Mouse (Mus musculus) hindbrain, embryonic 13.5 days (tissue): ENCODE results near the gene Csk. TPM values are rescaled to one million over a fixed set of nuclear protein-coding genes. Genes with fewer than 3 reads are reported as not detected.

Experiments
- ATAC-seq: fragments of 200-750 bp; cut with Nextera tagmentation; 2 replicates; pipeline ENCODE4 v1.8.0; 2017; ENCODE audit warnings: moderate TSS enrichment; ENCODE audit not compliant: low FRiP score
- H3K27ac ChIP-seq: fragments of 300-500 bp; sonication (generic); 2 replicates; pipeline ENCODE4 v1.5.1; 2015; ENCODE audit warnings: inconsistent platforms, mild to moderate bottlenecking, moderate library complexity
- H3K27me3 ChIP-seq: fragments of 300-500 bp; sonication (generic); 2 replicates; pipeline ENCODE4 v1.6.1; 2015; ENCODE audit warnings: mild to moderate bottlenecking, inconsistent platforms
- H3K36me3 ChIP-seq: fragments of 300-500 bp; sonication (generic); 2 replicates; pipeline ENCODE4 v1.6.1; 2015; ENCODE audit warnings: mild to moderate bottlenecking, inconsistent platforms
- H3K4me1 ChIP-seq: fragments of 300-500 bp; sonication (generic); replicated peaks from 2 replicates; pipeline ENCODE4 v1.6.1; 2015; ENCODE audit warnings: inconsistent platforms
- H3K4me2 ChIP-seq: fragments of 300-500 bp; sonication (generic); 2 replicates; pipeline ENCODE4 v1.6.1; 2015; ENCODE audit warnings: inconsistent platforms, mild to moderate bottlenecking, moderate library complexity
- H3K4me3 ChIP-seq: fragments of 300-500 bp; sonication (generic); 2 replicates; pipeline ENCODE4 v1.5.1; 2015; ENCODE audit warnings: mild to moderate bottlenecking, inconsistent platforms
- H3K9ac ChIP-seq: fragments of 300-500 bp; sonication (generic); 2 replicates; pipeline ENCODE4 v1.6.1; 2015; ENCODE audit warnings: mild to moderate bottlenecking, inconsistent platforms
- H3K9me3 ChIP-seq: fragments of 300-500 bp; sonication (generic); 2 replicates; pipeline ENCODE4 v1.6.1; 2016; ENCODE audit warnings: inconsistent platforms
- WGBS: fragments of 180-500 bp; shearing (Covaris S2); methylation state at CpG from one replicate; pipeline ENCODE4 v1.1.7; 2015; 5-methylcytosine and 5-hydroxymethylcytosine counted together
- polyA plus RNA-seq: library from polyadenylated mRNA; unstranded; fragments of >200 nt; fragmentation: Nextera tagmentation; extraction: Ambion mirVana; gene quantifications from 2 replicates; pipeline ENCODE4 v1.2.1, GENCODE M21; 2015

Gene Csk
- polyA plus RNA-seq, 1 experiment from 2014 or later, result 45.0 TPM

- Histone ChIP-seq H3K36me3 (peaks cover 89% of the 10 kb centered on the region), H3K9me3 (no peaks in the 10 kb centered on the region), H3K4me2 (no peak overlapping the region), H3K9ac (no peak overlapping the region), H3K4me1 (peaks cover 13% of the 10 kb centered on the region), H3K4me3 (no peak overlapping the region), H3K27ac (no peak overlapping the region), H3K27me3 (no peaks in the 10 kb centered on the region)
- 0 out of 2 replicates have a peak, but pooled peaks have one; percentile 1 for ATAC-seq
- WGBS, result 90% methylated on average over 12 of the region's 12 CpGs
These were observed 24.7 kb downstream of the Csk start for GRCm38 (mm10) chr9:57628717-57629116.

- H3K9me3 ChIP-seq, result no peaks in the 10 kb centered on the region
- H3K4me2 ChIP-seq, result no peak overlapping the region
- no peak overlapping the region for H3K9ac ChIP-seq
- no peaks in the 10 kb centered on the region for H3K27me3 ChIP-seq
- no peak for ATAC-seq
- peaks cover 8% of the 10 kb centered on the region; the same call in 1 of the 2 replicates for H3K4me1 ChIP-seq
- H3K27ac ChIP-seq, result no peak overlapping the region
- WGBS, result 96% methylated on average over 11 of the region's 11 CpGs
- peaks cover 83% of the 10 kb centered on the region for H3K36me3 ChIP-seq
- H3K4me3 ChIP-seq, result no peak overlapping the region
These were observed 25.5 kb downstream of the Csk start for GRCm38 (mm10) chr9:57627892-57628291.

DNA sequence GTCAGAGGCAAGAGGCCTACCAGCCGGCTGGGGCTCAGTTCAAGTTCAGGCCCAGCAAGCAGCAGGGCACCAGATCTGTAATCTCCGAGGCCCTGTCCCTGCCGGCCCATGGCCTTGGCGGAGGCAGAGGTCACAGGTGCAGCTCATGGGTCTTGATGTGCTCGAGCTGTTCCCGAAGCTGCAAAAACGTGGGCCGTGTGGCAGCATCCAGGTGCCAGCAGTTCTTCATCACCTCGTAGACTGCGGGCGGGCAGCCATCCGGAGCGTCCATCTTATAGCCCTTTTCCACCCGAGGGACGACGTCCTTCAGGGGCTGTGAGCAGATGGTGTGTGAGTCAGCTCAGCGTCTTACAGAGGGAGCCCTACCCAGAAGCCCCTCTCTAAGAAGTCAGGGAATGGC is 26.2 kb downstream of the Csk start:
- no peak overlapping the region for H3K9ac ChIP-seq
- WGBS, result 88% methylated on average over 17 of the region's 17 CpGs
- H3K27ac ChIP-seq, result no peak overlapping the region
- ATAC-seq, result no peak
- peaks cover 8% of the 10 kb centered on the region; the same call in 1 of the 2 replicates for H3K4me1 ChIP-seq
- H3K9me3 ChIP-seq, result no peaks in the 10 kb centered on the region
- H3K27me3 ChIP-seq, result no peaks in the 10 kb centered on the region
- peaks cover 79% of the 10 kb centered on the region for H3K36me3 ChIP-seq
- H3K4me2 ChIP-seq, result no peak overlapping the region
- no peak overlapping the region for H3K4me3 ChIP-seq

- peaks cover 68% of the 10 kb centered on the region for H3K36me3 ChIP-seq
- no peak overlapping the region for H3K4me3 ChIP-seq
- WGBS, result 71% methylated on average over 15 of the region's 15 CpGs
- no peaks in the 10 kb centered on the region for H3K27me3 ChIP-seq
- no peak overlapping the region for H3K4me2 ChIP-seq
- H3K9ac ChIP-seq, result 0 out of 2 replicates have a peak overlapping the region, but pooled peaks have one; percentile 39
- no peaks in the 10 kb centered on the region for H3K9me3 ChIP-seq
- ATAC-seq, result no peak
- H3K27ac ChIP-seq, result 0 out of 2 replicates have a peak overlapping the region, but pooled peaks have one; percentile 18
- H3K4me1 ChIP-seq, result peaks cover 8% of the 10 kb centered on the region; the same call in 1 of the 2 replicates
These were observed 27.5 kb downstream of the Csk start for GRCm38 (mm10) chr9:57625674-57626500.

- 0 out of 2 replicates have a peak overlapping the region, but pooled peaks have one; percentile 23 for H3K27ac ChIP-seq
- H3K27me3 ChIP-seq, result no peaks in the 10 kb centered on the region
- H3K36me3 ChIP-seq, result peaks cover 52% of the 10 kb centered on the region
- ATAC-seq, result no peak
- H3K9ac ChIP-seq, result no peak overlapping the region
- H3K4me3 ChIP-seq, result no peak overlapping the region
- H3K4me2 ChIP-seq, result no peak overlapping the region
- H3K4me1 ChIP-seq, result peaks cover 8% of the 10 kb centered on the region; the same call in 1 of the 2 replicates
- no peaks in the 10 kb centered on the region for H3K9me3 ChIP-seq
- WGBS, result 82% methylated on average over 7 of the region's 7 CpGs
These were observed 29.1 kb downstream of the Csk start for GRCm38 (mm10) chr9:57624295-57624694.

GRCm38 (mm10) chr9:57620674-57621073 is 32.8 kb downstream of the Csk start, which contains the start of gene Lman1l:
TSS of gene Lman1l (minus strand) at chr9:57620774.
- Histone ChIP-seq H3K27me3 (no peaks in the 10 kb centered on the region), H3K4me2 (no peak within 1 kb of the TSS), H3K4me1 (no peaks in the 10 kb centered on the region), H3K9me3 (no peaks in the 10 kb centered on the region), H3K27ac (no peak within 1 kb of the TSS), H3K36me3 (peaks cover 17% of the 10 kb centered on the region), H3K4me3 (no peak within 1 kb of the TSS), H3K9ac (no peak within 1 kb of the TSS)
- ATAC-seq, result no peak
- WGBS, result 96% methylated on average over 5 of the region's 5 CpGs

DNA sequence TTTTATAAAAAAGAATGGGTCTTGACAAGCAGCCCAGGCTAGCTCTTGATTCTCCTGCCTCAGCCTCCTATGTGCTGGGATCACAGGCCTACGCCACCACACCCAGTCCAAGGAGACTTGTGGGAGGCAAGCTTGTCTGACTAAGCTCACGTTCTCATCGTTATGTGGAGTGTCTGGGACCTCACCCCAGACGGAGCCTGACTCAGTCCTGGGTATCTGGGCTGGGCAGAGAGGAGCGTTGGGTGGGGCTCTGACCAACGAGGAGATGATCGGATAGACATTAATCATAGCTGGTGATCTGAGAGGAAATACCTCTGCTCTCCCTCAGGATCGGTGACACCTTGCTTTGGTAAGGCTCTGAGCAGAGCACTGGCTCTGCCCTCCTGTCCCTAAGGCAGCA is 34.6 kb downstream of the Csk start:
- Histone ChIP-seq H3K9me3 (no peaks in the 10 kb centered on the region), H3K27ac (no peak overlapping the region), H3K36me3 (no peaks in the 10 kb centered on the region), H3K4me1 (no peaks in the 10 kb centered on the region), H3K27me3 (no peaks in the 10 kb centered on the region), H3K4me3 (no peak overlapping the region), H3K4me2 (no peak overlapping the region), H3K9ac (no peak overlapping the region)
- 85% methylated on average over 8 of the region's 8 CpGs for whole genome bisulfite sequencing
- no peak for ATAC-seq

- Histone ChIP-seq H3K27ac (no peak overlapping the region), H3K36me3 (no peaks in the 10 kb centered on the region), H3K4me2 (no peak overlapping the region), H3K9me3 (no peaks in the 10 kb centered on the region), H3K9ac (no peak overlapping the region), H3K4me3 (no peak overlapping the region), H3K27me3 (no peaks in the 10 kb centered on the region), H3K4me1 (no peaks in the 10 kb centered on the region)
- 85% methylated on average over 8 of the region's 8 CpGs for WGBS
- ATAC-seq, result no peak
These were observed 35.8 kb downstream of the Csk start for GRCm38 (mm10) chr9:57617556-57618169.

DNA sequence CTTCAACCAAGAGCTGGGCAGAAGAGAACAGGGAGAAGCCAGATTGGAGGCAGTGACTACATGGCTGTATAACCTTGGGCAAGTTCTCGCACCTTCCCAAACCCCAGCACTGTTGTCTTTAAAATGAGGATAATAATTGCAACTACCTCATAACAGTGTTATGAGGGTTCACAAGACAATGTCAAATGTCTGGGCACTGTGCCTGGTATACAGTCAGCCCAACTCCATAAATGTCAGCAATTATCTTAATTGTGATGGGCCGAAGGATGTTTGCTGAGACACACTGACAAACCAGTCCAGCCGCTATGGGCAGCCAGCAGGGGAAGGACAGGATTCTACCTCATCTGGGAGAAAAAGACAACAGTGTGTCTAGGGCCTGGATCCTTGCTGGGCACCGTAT is 38.6 kb downstream of the Csk start:
- H3K4me1 ChIP-seq, result no peaks in the 10 kb centered on the region; the same call in 1 of the 2 replicates
- no peak overlapping the region for H3K27ac ChIP-seq
- no peak for ATAC-seq
- H3K9me3 ChIP-seq, result no peaks in the 10 kb centered on the region
- H3K4me3 ChIP-seq, result no peak overlapping the region
- no peak overlapping the region for H3K9ac ChIP-seq
- H3K27me3 ChIP-seq, result no peaks in the 10 kb centered on the region
- H3K36me3 ChIP-seq, result no peaks in the 10 kb centered on the region
- 91% methylated on average over 4 of the region's 4 CpGs for WGBS
- H3K4me2 ChIP-seq, result no peak overlapping the region

DNA sequence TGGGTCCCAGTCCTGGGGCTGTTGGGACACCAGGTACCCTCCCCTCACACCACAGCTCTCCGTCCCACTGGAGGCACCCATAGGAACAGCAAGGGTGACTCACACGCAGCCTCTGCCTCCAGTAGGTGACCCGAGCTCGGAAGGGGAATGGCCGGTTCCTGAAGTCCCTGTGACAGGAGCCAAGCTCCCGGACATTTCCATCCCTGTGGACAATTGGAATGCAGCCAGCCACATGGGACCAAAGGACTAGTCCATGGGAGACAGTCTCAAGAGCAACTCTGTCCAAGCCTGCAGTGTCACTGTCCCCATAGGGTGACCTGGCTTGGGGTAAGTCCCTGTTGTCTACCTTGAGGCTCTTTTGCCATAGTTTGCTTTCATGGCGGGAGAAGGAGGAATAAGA is 39.5 kb downstream of the Csk start:
- H3K9me3 ChIP-seq, result no peaks in the 10 kb centered on the region
- no peaks in the 10 kb centered on the region for H3K36me3 ChIP-seq
- no peak overlapping the region for H3K9ac ChIP-seq
- H3K4me2 ChIP-seq, result no peak overlapping the region
- no peak overlapping the region for H3K27ac ChIP-seq
- H3K4me1 ChIP-seq, result no peaks in the 10 kb centered on the region; the same call in 1 of the 2 replicates
- no peak overlapping the region for H3K4me3 ChIP-seq
- no peaks in the 10 kb centered on the region for H3K27me3 ChIP-seq
- 84% methylated on average over 7 of the region's 7 CpGs for WGBS
- ATAC-seq, result no peak

- no peak overlapping the region for H3K27ac ChIP-seq
- H3K4me2 ChIP-seq, result no peak overlapping the region
- peaks cover 7% of the 10 kb centered on the region for H3K27me3 ChIP-seq
- H3K9ac ChIP-seq, result no peak overlapping the region
- H3K9me3 ChIP-seq, result no peaks in the 10 kb centered on the region
- H3K4me1 ChIP-seq, result no peaks in the 10 kb centered on the region; the same call in 1 of the 2 replicates
- 83% methylated on average over 7 of the region's 7 CpGs for WGBS
- no peak for ATAC-seq
- H3K36me3 ChIP-seq, result no peaks in the 10 kb centered on the region
- H3K4me3 ChIP-seq, result no peak overlapping the region
These were observed 40.8 kb downstream of the Csk start for GRCm38 (mm10) chr9:57612587-57612986.

GRCm38 (mm10) chr9:57610359-57610826 is 43.0 kb downstream of the Csk start:
- ATAC-seq, result no peak
- H3K9me3 ChIP-seq, result no peaks in the 10 kb centered on the region
- no peak overlapping the region for H3K27ac ChIP-seq
- H3K4me2 ChIP-seq, result no peak overlapping the region
- peaks cover 28% of the 10 kb centered on the region for H3K27me3 ChIP-seq
- H3K4me3 ChIP-seq, result no peak overlapping the region
- no peak overlapping the region for H3K9ac ChIP-seq
- no peaks in the 10 kb centered on the region for H3K36me3 ChIP-seq
- whole genome bisulfite sequencing, result 51% methylated on average over 3 of the region's 3 CpGs
- H3K4me1 ChIP-seq, result peaks cover 12% of the 10 kb centered on the region
